Comparison of ENCODE assay signal across 9 mouse cellular contexts in genomic region chr5:57720206-57720880, GRCm38 (mm10). TPM values are rescaled to one million over a fixed set of nuclear protein-coding genes. Genes with fewer than 3 reads are reported as not detected.
A peak's percentile ranks its signal among the peaks of the same experiment; 100 is the strongest.
DNase-seq lines count a peak whose midpoint lies in the region; ATAC-seq lines count a peak whose summit lies in the region.
"Had no signal": no experiment of that assay in that cellular context is flagged by ENCODE, and none has a peak within 500 bp of the region (broad histone marks: within the 10 kb centered on the region; RNA-seq: fewer than 3 reads in every experiment).

No protein-coding gene starts in this region.

- peak overlapping the region; percentile 88 for H3K9ac ChIP-seq in hindbrain, embryonic 13.5 days
- peak overlapping the region; percentile 74; the same call in 1 of the 2 replicates for H3K9ac ChIP-seq in midbrain, embryonic 11.5 days (ENCODE audit: low read length)

- peak overlapping the region; percentile 88 for H3K4me2 ChIP-seq in hindbrain, embryonic 13.5 days
- H3K4me2 ChIP-seq in midbrain, embryonic 11.5 days, result peak overlapping the region; percentile 75

- WGBS in hindbrain, embryonic 13.5 days, result 4% methylated on average over 34 of the region's 34 CpGs
- WGBS in midbrain, embryonic 11.5 days, result 5% methylated on average over 34 of the region's 34 CpGs

- no peak for ATAC-seq in hindbrain, embryonic 13.5 days (ENCODE audit: low FRiP score)
- ATAC-seq in midbrain, embryonic 11.5 days (ENCODE audit: low FRiP score), result no peak

- DNase-seq in embryo, embryonic 9.5 days (ENCODE audit: extremely low spot score), result peak; percentile 25
- no peak for DNase-seq in embryo, embryonic 11 days
- DNase-seq in right cerebral cortex, postnatal 14 days, result peak; percentile 10
- no peak for DNase-seq in right cerebral cortex, postnatal 4 days
- peak; percentile 89 for DNase-seq in midbrain, embryonic 11.5 days (ENCODE audit: low spot score, missing footprints)
- no peak for DNase-seq in natural killer cell, adult 2 months (ENCODE audit: low spot score in 2 of 2)
- no peak for DNase-seq in spleen, adult 12 weeks (ENCODE audit: low spot score)

- H3K36me3 ChIP-seq in hindbrain, embryonic 13.5 days, result no peaks in the 10 kb centered on the region
- H3K36me3 ChIP-seq in midbrain, embryonic 11.5 days (ENCODE audit: control insufficient read depth, insufficient read depth, low read length), result no peaks in the 10 kb centered on the region

- peaks cover 37% of the 10 kb centered on the region for H3K4me1 ChIP-seq in hindbrain, embryonic 13.5 days (replicated peaks)
- peaks cover 3% of the 10 kb centered on the region; the same call in 1 of the 2 replicates for H3K4me1 ChIP-seq in midbrain, embryonic 11.5 days (ENCODE audit: control insufficient read depth, insufficient read depth, low read length)

- H3K27ac ChIP-seq in hindbrain, embryonic 13.5 days, result peak overlapping the region; percentile 58
- H3K27ac ChIP-seq in midbrain, embryonic 11.5 days (ENCODE audit: low read depth, low read length), result no peak overlapping the region

- H3K9me3 ChIP-seq in hindbrain, embryonic 13.5 days, result no peaks in the 10 kb centered on the region
- H3K9me3 ChIP-seq in midbrain, embryonic 11.5 days (ENCODE audit: control insufficient read depth, low read length), result no peaks in the 10 kb centered on the region

- H3K27me3 ChIP-seq in hindbrain, embryonic 13.5 days, result 0 out of 2 replicates have a peak, but pooled peaks cover 14% of the 10 kb centered on the region
- peaks cover 18% of the 10 kb centered on the region for H3K27me3 ChIP-seq in midbrain, embryonic 11.5 days (ENCODE audit: control insufficient read depth, insufficient read depth, low read length)
- H3K27me3 ChIP-seq: CH12.LX had no signal

- peak overlapping the region; percentile 77 for H3K4me3 ChIP-seq in hindbrain, embryonic 13.5 days
- H3K4me3 ChIP-seq in midbrain, embryonic 11.5 days (ENCODE audit: low read depth, low read length), result peak overlapping the region; percentile 63

RNA-seq across cellular contexts. Expression of gene Pcdh7, which starts 2.6 kb away (rescaled TPM):
- 20.0 and 22.6 TPM in 2 replicates for polyA plus RNA-seq in hindbrain, embryonic 13.5 days (2015; fragmentation: Nextera tagmentation; extraction: Ambion mirVana)
- 6.2 and 6.8 TPM in 2 replicates for polyA plus RNA-seq in midbrain, embryonic 11.5 days (2014; fragmentation: Nextera tagmentation; extraction: Ambion mirVana)

Comparison
In these comparisons a context has a peak if more than half of its experiments do, and no peak if none do; other contexts are left out.
1. DNase-seq: peak in embryo, embryonic 9.5 days (single experiment), right cerebral cortex, postnatal 14 days (single experiment) and midbrain, embryonic 11.5 days (single experiment); none in embryo, embryonic 11 days (single experiment), right cerebral cortex, postnatal 4 days (single experiment), natural killer cell, adult 2 months (0 of 2) and spleen, adult 12 weeks (single experiment).